Mouse (Mus musculus) lung, embryonic 14.5 days (tissue): ENCODE data around the gene Col26a1. TPM values are rescaled to one million over a fixed set of nuclear protein-coding genes. Genes with fewer than 3 reads are reported as not detected.
A peak's percentile ranks its signal among the peaks of the same experiment; 100 is the strongest.

Source experiments
- ATAC-seq: fragments of 200-750 bp; cut with Nextera tagmentation; 2 replicates; pipeline ENCODE4 v1.8.0; 2017; ENCODE audit warnings: mild to moderate bottlenecking, moderate TSS enrichment, moderate library complexity; ENCODE audit not compliant: insufficient read depth
- DNase-seq: peaks from one replicate; pipeline ENCODE4 v3.0.0-alpha.2; 2015
- H3K27ac ChIP-seq: fragments of 300-500 bp; sonication (generic); 2 replicates; pipeline ENCODE4 v1.5.1; 2014; ENCODE audit warnings: low read depth, mild to moderate bottlenecking, moderate library complexity
- H3K27me3 ChIP-seq: fragments of 300-500 bp; sonication (generic); 2 replicates; pipeline ENCODE4 v1.6.1; 2014; ENCODE audit warnings: low read length, control low read depth; ENCODE audit not compliant: insufficient read depth
- H3K36me3 ChIP-seq: fragments of 300-500 bp; sonication (generic); 2 replicates; pipeline ENCODE4 v1.6.1; 2014; ENCODE audit warnings: control low read depth; ENCODE audit not compliant: insufficient read depth
- H3K4me1 ChIP-seq: fragments of 300-500 bp; sonication (generic); 2 replicates; pipeline ENCODE4 v1.6.1; 2014; ENCODE audit warnings: antibody characterized with exemption, control low read depth; ENCODE audit not compliant: insufficient read depth
- H3K4me2 ChIP-seq: fragments of 300-500 bp; sonication (generic); 2 replicates; pipeline ENCODE4 v1.6.1; 2014; ENCODE audit warnings: mild to moderate bottlenecking
- H3K4me3 ChIP-seq: fragments of 300-500 bp; sonication (generic); 2 replicates; pipeline ENCODE4 v1.5.1; 2014; ENCODE audit warnings: low read depth, low read length
- H3K9ac ChIP-seq: fragments of 300-500 bp; sonication (generic); 2 replicates; pipeline ENCODE4 v1.6.1; 2014
- H3K9me3 ChIP-seq: fragments of 300-500 bp; sonication (generic); 2 replicates; pipeline ENCODE4 v1.6.1; 2016; ENCODE audit warnings: low read depth, low read length, control low read depth
- CTCF ChIP-seq: IDR thresholded peaks from 2 replicates; pipeline ENCODE4 v1.5.1; 2016; ENCODE audit warnings: antibody characterized with exemption, low read depth
- whole genome bisulfite sequencing: fragments of 180-500 bp; shearing (Covaris S2); extraction: QIAGEN DNeasy Blood & Tissue Kit; methylation state at CpG from one replicate; pipeline ENCODE4 v1.1.7; 2014; 5-methylcytosine and 5-hydroxymethylcytosine counted together
- polyA plus RNA-seq: library from polyadenylated mRNA; unstranded; fragments of >200 nt; fragmentation: Nextera tagmentation; extraction: Ambion mirVana; gene quantifications from 2 replicates; pipeline ENCODE4 v1.2.1, GENCODE M21; 2014

The Col26a1 gene
- polyA plus RNA-seq, 1 experiment from 2014 or later: 11.7 TPM

DNA sequence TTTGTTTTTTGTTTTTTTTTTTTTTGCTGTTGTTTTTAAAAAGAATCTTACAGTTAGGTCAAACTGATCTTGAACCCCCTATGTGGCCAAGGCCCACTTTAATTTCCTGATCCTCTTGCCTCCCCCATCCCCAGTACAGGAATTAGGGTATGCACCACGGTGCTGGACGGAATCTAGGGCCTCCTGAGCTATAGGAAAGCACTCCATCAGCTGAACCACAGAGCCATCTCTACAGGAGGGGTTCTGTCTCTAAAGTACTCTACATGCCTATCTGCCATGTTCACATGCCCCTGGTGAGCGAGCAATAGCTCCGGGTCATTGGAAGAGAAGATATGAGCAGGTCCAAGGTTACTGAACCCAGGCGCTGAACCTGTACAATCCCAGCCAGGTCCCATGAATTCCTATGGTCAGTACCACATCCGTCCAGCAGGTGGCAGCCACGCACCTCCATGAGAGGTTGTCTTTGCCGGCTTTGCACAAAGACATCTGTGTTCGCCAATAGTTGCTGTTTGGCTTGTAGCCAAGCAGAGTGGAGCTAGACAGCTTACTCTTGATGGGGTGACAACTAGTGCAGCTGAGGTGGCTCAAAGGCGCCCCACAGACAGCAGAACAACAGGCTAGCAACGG lies 92.3 kb downstream of the Col26a1 start:
- no peak overlapping the region for H3K9ac ChIP-seq
- ATAC-seq: peak; percentile 96
- H3K4me2 ChIP-seq: 0 out of 2 replicates have a peak overlapping the region, but pooled peaks have one; percentile 12
- no peaks in the 10 kb centered on the region for H3K9me3 ChIP-seq
- H3K27me3 ChIP-seq: no peaks in the 10 kb centered on the region
- peak; percentile 99 for DNase-seq
- TF ChIP-seq CTCF: peak; percentile 99
- H3K4me3 ChIP-seq: no peak overlapping the region
- no peaks in the 10 kb centered on the region for H3K36me3 ChIP-seq
- 0 out of 2 replicates have a peak overlapping the region, but pooled peaks have one; percentile 46 for H3K27ac ChIP-seq
- 9% methylated on average over 11 of the region's 11 CpGs for WGBS
- H3K4me1 ChIP-seq: peaks cover 4% of the 10 kb centered on the region; the same call in 1 of the 2 replicates

DNA sequence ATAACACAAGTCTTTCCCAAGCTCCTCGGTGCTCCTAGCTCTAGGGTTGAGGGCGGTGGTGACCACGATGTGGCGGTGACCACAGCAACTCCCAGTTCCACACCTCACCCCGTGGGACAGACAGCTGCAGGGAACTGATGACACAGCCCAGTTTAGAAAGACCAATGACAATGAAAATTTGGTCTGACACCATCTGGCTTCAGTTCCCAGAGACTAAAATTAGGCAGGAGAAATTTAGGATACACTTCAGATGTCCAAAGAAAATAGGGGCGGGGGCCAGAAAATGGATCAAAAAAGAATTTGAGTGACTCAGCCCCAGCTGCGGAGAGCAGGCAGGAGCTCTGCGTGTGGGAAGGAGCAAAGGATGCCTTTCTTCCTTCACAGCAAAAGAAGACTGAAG lies 98.5 kb downstream of the Col26a1 start:
- Histone ChIP-seq H3K27ac (no peak overlapping the region), H3K27me3 (no peaks in the 10 kb centered on the region), H3K9ac (no peak overlapping the region), H3K36me3 (no peaks in the 10 kb centered on the region), H3K4me3 (no peak overlapping the region), H3K4me2 (no peak overlapping the region), H3K4me1 (no peaks in the 10 kb centered on the region), H3K9me3 (no peaks in the 10 kb centered on the region)
- TF ChIP-seq CTCF: no peak
- ATAC-seq (no peak), DNase-seq (no peak)
- WGBS: 71% methylated on average over 8 of the region's 8 CpGs

DNA sequence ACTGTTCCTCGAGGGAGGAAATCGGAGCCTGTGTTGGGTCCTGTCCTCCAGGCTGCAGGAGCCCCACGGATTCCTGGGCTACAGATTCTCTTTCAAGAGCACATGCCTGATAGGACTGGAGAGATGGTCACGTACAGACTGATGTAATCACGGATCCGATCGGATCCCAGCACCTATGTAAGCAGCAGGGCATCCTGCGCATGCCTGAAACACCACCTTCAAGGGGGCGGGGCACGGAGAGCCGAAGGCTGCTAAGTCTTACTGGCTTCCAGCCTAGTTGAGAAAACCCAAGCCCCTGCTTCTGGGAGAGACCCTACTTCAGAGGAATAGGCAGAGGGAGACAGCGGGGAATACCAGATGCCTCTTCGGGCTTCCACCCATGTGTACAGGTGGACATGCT lies 100.4 kb downstream of the Col26a1 start:
- Histone ChIP-seq H3K36me3 (no peaks in the 10 kb centered on the region), H3K27ac (no peak overlapping the region), H3K4me3 (no peak overlapping the region), H3K9ac (no peak overlapping the region), H3K27me3 (no peaks in the 10 kb centered on the region), H3K4me1 (no peaks in the 10 kb centered on the region), H3K4me2 (peak overlapping the region; percentile 23; the same call in 1 of the 2 replicates), H3K9me3 (no peaks in the 10 kb centered on the region)
- TF ChIP-seq CTCF: no peak
- no peak for ATAC-seq
- 53% methylated on average over 13 of the region's 13 CpGs for WGBS
- DNase-seq: no peak

DNA sequence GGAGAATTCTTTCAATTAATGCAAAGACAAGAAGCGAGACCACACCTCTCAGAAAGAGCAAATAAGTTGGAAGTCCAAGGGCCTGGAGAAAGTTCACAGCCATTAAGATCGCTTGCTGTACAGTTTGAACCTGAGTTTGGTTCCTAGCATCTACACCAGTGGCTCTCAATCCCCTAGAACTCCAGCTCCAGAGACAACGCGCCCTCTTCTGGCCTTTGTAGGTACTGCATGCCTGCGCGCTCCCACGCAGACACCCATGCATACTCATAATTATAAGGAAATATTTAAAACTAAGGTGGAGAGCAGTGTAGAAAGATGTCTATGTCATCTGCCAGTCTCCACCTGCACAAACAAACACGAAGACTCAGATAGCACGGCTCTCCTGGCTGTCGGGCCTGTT lies 102.5 kb downstream of the Col26a1 start:
- no peak overlapping the region for H3K4me3 ChIP-seq
- no peak overlapping the region for H3K27ac ChIP-seq
- no peaks in the 10 kb centered on the region for H3K9me3 ChIP-seq
- no peak overlapping the region for H3K4me2 ChIP-seq
- TF ChIP-seq CTCF: peak; percentile 82
- no peaks in the 10 kb centered on the region for H3K27me3 ChIP-seq
- WGBS: 46% methylated on average over 10 of the region's 10 CpGs
- no peak overlapping the region for H3K9ac ChIP-seq
- no peaks in the 10 kb centered on the region for H3K36me3 ChIP-seq
- no peak for ATAC-seq
- no peaks in the 10 kb centered on the region for H3K4me1 ChIP-seq
- DNase-seq: peak; percentile 54

DNA sequence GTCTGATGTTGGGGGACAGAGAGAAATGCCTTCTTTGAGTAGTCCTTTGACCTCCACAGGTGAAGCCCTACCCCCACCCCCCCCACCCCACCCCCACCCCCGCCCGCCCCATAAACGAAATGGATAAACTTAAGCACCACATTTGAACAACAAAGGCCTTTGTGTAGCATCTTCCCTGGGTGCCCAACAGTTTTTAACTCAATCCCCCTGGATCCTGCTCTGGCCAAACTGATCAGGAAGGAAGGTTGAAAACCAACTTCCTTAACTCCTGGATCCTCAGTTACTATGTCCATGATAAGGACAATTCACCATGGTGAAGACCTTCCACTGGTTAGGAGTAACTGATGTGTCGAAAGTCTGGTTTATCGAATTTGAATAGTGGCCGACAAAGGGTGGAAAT lies 103.1 kb downstream of the Col26a1 start:
- WGBS: 87% methylated on average over 6 of the region's 6 CpGs

DNA sequence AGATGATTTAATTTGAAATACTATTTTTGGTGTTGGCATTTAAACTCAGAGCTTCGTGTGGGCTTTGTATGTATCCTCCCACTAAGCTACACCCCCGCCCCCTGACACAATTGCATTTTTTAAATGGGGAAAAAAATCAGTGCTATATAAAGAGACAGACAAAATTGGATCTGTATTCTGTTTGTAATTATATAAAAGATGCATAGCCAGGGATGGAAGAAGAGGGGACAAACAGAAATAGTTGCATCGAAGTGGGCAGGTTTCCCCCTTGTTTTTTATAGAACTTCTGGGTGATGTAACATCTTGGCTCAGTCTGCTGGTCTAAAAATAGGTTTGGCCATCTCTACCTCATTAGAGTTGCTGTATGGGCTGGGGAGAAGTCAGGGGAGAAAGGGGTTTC lies 107.5 kb downstream of the Col26a1 start:
- H3K9ac ChIP-seq: no peak overlapping the region
- no peak for TF ChIP-seq CTCF
- no peak overlapping the region for H3K4me3 ChIP-seq
- no peak for DNase-seq
- no peaks in the 10 kb centered on the region for H3K36me3 ChIP-seq
- no peak for ATAC-seq
- H3K4me2 ChIP-seq: no peak overlapping the region
- H3K27me3 ChIP-seq: no peaks in the 10 kb centered on the region
- no peak overlapping the region for H3K27ac ChIP-seq
- peaks cover 4% of the 10 kb centered on the region for H3K9me3 ChIP-seq
- 76% methylated on average over 3 of the region's 3 CpGs for WGBS
- no peaks in the 10 kb centered on the region for H3K4me1 ChIP-seq

More for the DNA sequence above, 103.1 kb downstream of the Col26a1 start:
- DNase-seq (no peak), ATAC-seq (no peak)
- Histone ChIP-seq H3K9ac (no peak overlapping the region), H3K27ac (no peak overlapping the region), H3K36me3 (no peaks in the 10 kb centered on the region), H3K9me3 (peaks cover 3% of the 10 kb centered on the region), H3K4me1 (no peaks in the 10 kb centered on the region), H3K27me3 (no peaks in the 10 kb centered on the region), H3K4me2 (no peak overlapping the region), H3K4me3 (no peak overlapping the region)
- no peak for TF ChIP-seq CTCF

DNA sequence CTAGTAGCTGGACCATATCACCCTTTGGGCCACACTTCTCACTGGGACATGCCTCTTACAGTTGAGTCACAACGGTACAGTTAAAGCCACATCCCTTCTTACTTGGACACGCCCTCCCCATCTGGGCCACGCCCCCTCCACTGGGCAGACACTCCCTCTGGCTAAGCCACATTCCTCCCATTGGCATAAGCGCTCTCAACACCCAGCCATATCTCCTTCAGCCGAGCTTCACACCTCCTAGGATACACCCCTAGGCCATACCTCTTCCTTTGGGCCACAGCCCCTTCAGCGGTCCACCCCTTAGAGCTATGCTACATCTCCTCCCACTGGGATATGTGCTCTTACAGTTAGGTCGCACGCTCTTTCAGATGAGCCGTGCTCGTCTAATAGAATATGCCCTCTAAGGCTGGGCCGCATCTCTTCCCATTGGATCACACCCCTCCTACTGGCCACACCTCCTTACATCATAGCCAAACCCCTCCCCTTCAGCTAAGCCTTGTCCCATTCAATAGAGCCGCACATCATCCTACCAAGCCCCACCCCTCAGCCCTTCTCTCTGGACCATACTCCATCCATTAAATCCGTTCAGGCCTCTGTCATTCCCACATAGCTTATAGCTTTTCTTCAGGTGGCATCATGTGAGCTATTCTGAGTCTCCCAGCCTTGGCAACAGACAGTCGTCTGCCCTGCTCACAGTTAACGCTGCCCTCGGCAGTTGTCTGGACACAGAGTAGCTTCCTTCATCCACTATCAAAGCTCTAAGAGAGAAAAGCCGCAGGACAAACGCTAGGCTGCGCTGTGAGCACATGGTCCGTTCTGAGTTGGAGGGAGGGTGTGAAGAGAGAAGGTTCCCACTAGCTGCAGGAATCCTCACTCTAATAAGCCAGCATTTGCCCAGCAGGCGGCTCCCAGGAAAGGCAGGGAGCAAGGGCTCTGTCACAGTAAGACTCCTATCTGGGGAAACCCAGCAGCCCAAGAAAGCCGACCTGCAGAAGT lies 109.7 kb downstream of the Col26a1 start:
- H3K4me3 ChIP-seq: no peak overlapping the region
- TF ChIP-seq CTCF: no peak
- no peaks in the 10 kb centered on the region for H3K27me3 ChIP-seq
- H3K36me3 ChIP-seq: no peaks in the 10 kb centered on the region
- 61% methylated on average over 22 of the region's 22 CpGs for WGBS
- ATAC-seq: no peak
- no peak overlapping the region for H3K4me2 ChIP-seq
- no peak overlapping the region for H3K9ac ChIP-seq
- no peak for DNase-seq
- no peaks in the 10 kb centered on the region for H3K4me1 ChIP-seq
- no peak overlapping the region for H3K27ac ChIP-seq
- peaks cover 4% of the 10 kb centered on the region for H3K9me3 ChIP-seq
